Mouse (Mus musculus) lung, embryonic 16.5 days (tissue): Measurements from ENCODE around the gene Gsdme. TPM values are rescaled to one million over a fixed set of nuclear protein-coding genes. Genes with fewer than 3 reads are reported as not detected.

Experiments used
- ATAC-seq: fragments of 200-750 bp; cut with Nextera tagmentation; 2 replicates; pipeline ENCODE4 v1.8.0; 2017; ENCODE audit warnings: low read depth, mild to moderate bottlenecking, moderate library complexity
- H3K27ac ChIP-seq: fragments of 300-500 bp; sonication (generic); 2 replicates; pipeline ENCODE4 v1.5.1; 2014; ENCODE audit warnings: mild to moderate bottlenecking, control low read depth, low read length
- H3K27me3 ChIP-seq: fragments of 300-500 bp; sonication (generic); 2 replicates; pipeline ENCODE4 v1.6.1; 2014; ENCODE audit warnings: low read depth, low read length, mixed read lengths; ENCODE audit not compliant: control insufficient read depth, insufficient read depth
- H3K36me3 ChIP-seq: fragments of 300-500 bp; sonication (generic); 2 replicates; pipeline ENCODE4 v1.6.1; 2014; ENCODE audit warnings: low read length; ENCODE audit not compliant: control insufficient read depth, insufficient read depth
- H3K4me1 ChIP-seq: fragments of 300-500 bp; sonication (generic); replicated peaks from 2 replicates; pipeline ENCODE4 v1.6.1; 2014; ENCODE audit warnings: low read length, mixed read lengths; ENCODE audit not compliant: control insufficient read depth, insufficient read depth
- H3K4me2 ChIP-seq: fragments of 300-500 bp; sonication (generic); 2 replicates; pipeline ENCODE4 v1.6.1; 2014; ENCODE audit warnings: low read depth, low read length, control low read depth
- H3K4me3 ChIP-seq: fragments of 300-500 bp; sonication (generic); 2 replicates; pipeline ENCODE4 v1.5.1; 2014; ENCODE audit warnings: mild to moderate bottlenecking, low read length, control low read depth
- H3K9ac ChIP-seq: fragments of 300-500 bp; sonication (generic); 2 replicates; pipeline ENCODE4 v1.6.1; 2014; ENCODE audit warnings: low read length, control low read depth
- H3K9me3 ChIP-seq: fragments of 300-500 bp; sonication (generic); 2 replicates; pipeline ENCODE4 v1.6.1; 2016; ENCODE audit warnings: low read length; ENCODE audit not compliant: control insufficient read depth
- WGBS: fragments of 180-500 bp; shearing (Covaris S2); extraction: QIAGEN DNeasy Blood & Tissue Kit; methylation state at CpG from one replicate; pipeline ENCODE4 v1.1.7; 2014; 5-methylcytosine and 5-hydroxymethylcytosine counted together
- polyA plus RNA-seq: library from polyadenylated mRNA; unstranded; fragments of >200 nt; fragmentation: Nextera tagmentation; extraction: Ambion mirVana; gene quantifications from 2 replicates; pipeline ENCODE4 v1.2.1, GENCODE M21; 2015

Gene Gsdme
- polyA plus RNA-seq, 1 experiment from 2014 or later: 32.0 TPM

GRCm38 (mm10) chr6:50215986-50216385, 47.7 kb downstream of the Gsdme start:
- Histone ChIP-seq H3K27ac (no peak overlapping the region), H3K4me2 (no peak overlapping the region), H3K9ac (no peak overlapping the region), H3K9me3 (no peaks in the 10 kb centered on the region), H3K4me3 (no peak overlapping the region), H3K27me3 (no peaks in the 10 kb centered on the region), H3K36me3 (no peaks in the 10 kb centered on the region), H3K4me1 (no peaks in the 10 kb centered on the region)
- WGBS: 86% methylated on average over 4 of the region's 4 CpGs
- ATAC-seq: no peak

- H3K4me1 ChIP-seq: no peaks in the 10 kb centered on the region
- no peak overlapping the region for H3K4me3 ChIP-seq
- no peak overlapping the region for H3K9ac ChIP-seq
- no peaks in the 10 kb centered on the region for H3K36me3 ChIP-seq
- no peaks in the 10 kb centered on the region for H3K27me3 ChIP-seq
- H3K27ac ChIP-seq: no peak overlapping the region
- no peaks in the 10 kb centered on the region for H3K9me3 ChIP-seq
- H3K4me2 ChIP-seq: no peak overlapping the region
- ATAC-seq: no peak
- WGBS: 65% methylated on average over 2 of the region's 2 CpGs
These were observed 48.3 kb downstream of the Gsdme start for GRCm38 (mm10) chr6:50215373-50215745.

- H3K4me1 ChIP-seq: no peaks in the 10 kb centered on the region
- H3K27ac ChIP-seq: no peak overlapping the region
- H3K36me3 ChIP-seq: no peaks in the 10 kb centered on the region
- H3K4me2 ChIP-seq: no peak overlapping the region
- H3K9me3 ChIP-seq: no peaks in the 10 kb centered on the region
- no peak overlapping the region for H3K9ac ChIP-seq
- no peaks in the 10 kb centered on the region for H3K27me3 ChIP-seq
- 27% methylated on average over 2 of the region's 2 CpGs for WGBS
- H3K4me3 ChIP-seq: no peak overlapping the region
- ATAC-seq: no peak
These were observed 48.8 kb downstream of the Gsdme start for GRCm38 (mm10) chr6:50214711-50215372.

- no peaks in the 10 kb centered on the region for H3K4me1 ChIP-seq
- no peaks in the 10 kb centered on the region for H3K27me3 ChIP-seq
- no peaks in the 10 kb centered on the region for H3K9me3 ChIP-seq
- no peak overlapping the region for H3K27ac ChIP-seq
- H3K4me2 ChIP-seq: no peak overlapping the region
- WGBS: 85% methylated on average over 4 of the region's 4 CpGs
- no peak overlapping the region for H3K4me3 ChIP-seq
- no peak overlapping the region for H3K9ac ChIP-seq
- no peak for ATAC-seq
- no peaks in the 10 kb centered on the region for H3K36me3 ChIP-seq
These were observed 58.6 kb downstream of the Gsdme start for GRCm38 (mm10) chr6:50205093-50205492.

GRCm38 (mm10) chr6:50204356-50204755, 59.3 kb downstream of the Gsdme start:
- no peak overlapping the region for H3K27ac ChIP-seq
- no peaks in the 10 kb centered on the region for H3K27me3 ChIP-seq

GRCm38 (mm10) chr6:50193851-50194250, 69.8 kb downstream of the Gsdme start:
- no peak overlapping the region for H3K9ac ChIP-seq
- WGBS: 75% methylated on average over 5 of the region's 5 CpGs

More at GRCm38 (mm10) chr6:50204356-50204755, 59.3 kb downstream of the Gsdme start:
- H3K9me3 ChIP-seq: no peaks in the 10 kb centered on the region
- no peaks in the 10 kb centered on the region for H3K36me3 ChIP-seq
- H3K4me1 ChIP-seq: no peaks in the 10 kb centered on the region
- H3K4me2 ChIP-seq: no peak overlapping the region
- no peak overlapping the region for H3K4me3 ChIP-seq
- no peak for ATAC-seq
- WGBS: 80% methylated on average over 4 of the region's 4 CpGs
- no peak overlapping the region for H3K9ac ChIP-seq

GRCm38 (mm10) chr6:50192822-50193221, 70.8 kb downstream of the Gsdme start:
- Histone ChIP-seq H3K4me2 (no peak overlapping the region), H3K27me3 (no peaks in the 10 kb centered on the region), H3K9me3 (no peaks in the 10 kb centered on the region), H3K4me3 (no peak overlapping the region), H3K9ac (no peak overlapping the region), H3K27ac (no peak overlapping the region), H3K4me1 (no peaks in the 10 kb centered on the region), H3K36me3 (peaks cover 2% of the 10 kb centered on the region)
- ATAC-seq: no peak
- 82% methylated on average over 3 of the region's 3 CpGs for WGBS

More at GRCm38 (mm10) chr6:50193851-50194250, 69.8 kb downstream of the Gsdme start:
- no peaks in the 10 kb centered on the region for H3K4me1 ChIP-seq
- no peak overlapping the region for H3K4me3 ChIP-seq
- peaks cover 6% of the 10 kb centered on the region for H3K36me3 ChIP-seq
- no peak overlapping the region for H3K4me2 ChIP-seq
- H3K27ac ChIP-seq: no peak overlapping the region
- no peaks in the 10 kb centered on the region for H3K27me3 ChIP-seq
- no peaks in the 10 kb centered on the region for H3K9me3 ChIP-seq
- ATAC-seq: no peak

- Histone ChIP-seq H3K4me2 (no peak overlapping the region), H3K4me1 (no peaks in the 10 kb centered on the region), H3K27me3 (no peaks in the 10 kb centered on the region), H3K9ac (no peak overlapping the region), H3K27ac (no peak overlapping the region), H3K4me3 (no peak overlapping the region), H3K36me3 (peaks cover 2% of the 10 kb centered on the region), H3K9me3 (no peaks in the 10 kb centered on the region)
- no peak for ATAC-seq
- WGBS: 54% methylated on average over 1 of the region's 1 CpGs
These were observed 71.5 kb downstream of the Gsdme start for GRCm38 (mm10) chr6:50192169-50192568.

GRCm38 (mm10) chr6:50191605-50192004, 72.1 kb downstream of the Gsdme start:
- no peak overlapping the region for H3K4me3 ChIP-seq
- H3K9me3 ChIP-seq: no peaks in the 10 kb centered on the region
- H3K27ac ChIP-seq: no peak overlapping the region
- H3K4me2 ChIP-seq: no peak overlapping the region
- ATAC-seq: no peak
- peaks cover 2% of the 10 kb centered on the region for H3K36me3 ChIP-seq
- H3K4me1 ChIP-seq: no peaks in the 10 kb centered on the region
- 84% methylated on average over 3 of the region's 3 CpGs for WGBS
- no peak overlapping the region for H3K9ac ChIP-seq
- H3K27me3 ChIP-seq: no peaks in the 10 kb centered on the region

- H3K4me2 ChIP-seq: no peak overlapping the region
These were observed 74.3 kb downstream of the Gsdme start for GRCm38 (mm10) chr6:50189376-50189775.

More at GRCm38 (mm10) chr6:50189376-50189775, 74.3 kb downstream of the Gsdme start:
- Histone ChIP-seq H3K4me3 (no peak overlapping the region), H3K36me3 (peaks cover 2% of the 10 kb centered on the region), H3K9ac (no peak overlapping the region), H3K4me1 (no peaks in the 10 kb centered on the region), H3K27ac (no peak overlapping the region), H3K9me3 (no peaks in the 10 kb centered on the region), H3K27me3 (no peaks in the 10 kb centered on the region)
- ATAC-seq: no peak
